Mouse (Mus musculus) gastrocnemius, postnatal 4 days (tissue): Measurements from ENCODE around the gene Nadsyn1. TPM values are rescaled to one million over a fixed set of nuclear protein-coding genes. Genes with fewer than 3 reads are reported as not detected.
A peak's percentile ranks its signal among the peaks of the same experiment; 100 is the strongest.

Experiments
- DNase-seq, 2 experiments: peaks; one replicate each; pipeline ENCODE4 v3.0.0; 2021 to 2022; ENCODE audit warnings: low spot score in 2 of 2, mixed read lengths in 2 of 2
- total RNA-seq, 2 experiments: library from RNA; stranded (reverse); gene quantifications; 2 replicates each; pipeline ENCODE4 v1.2.3; 2021

Nadsyn1 gene
- total RNA-seq, 2 experiments from 2014 or later: 5.1 to 5.9 TPM

DNA sequence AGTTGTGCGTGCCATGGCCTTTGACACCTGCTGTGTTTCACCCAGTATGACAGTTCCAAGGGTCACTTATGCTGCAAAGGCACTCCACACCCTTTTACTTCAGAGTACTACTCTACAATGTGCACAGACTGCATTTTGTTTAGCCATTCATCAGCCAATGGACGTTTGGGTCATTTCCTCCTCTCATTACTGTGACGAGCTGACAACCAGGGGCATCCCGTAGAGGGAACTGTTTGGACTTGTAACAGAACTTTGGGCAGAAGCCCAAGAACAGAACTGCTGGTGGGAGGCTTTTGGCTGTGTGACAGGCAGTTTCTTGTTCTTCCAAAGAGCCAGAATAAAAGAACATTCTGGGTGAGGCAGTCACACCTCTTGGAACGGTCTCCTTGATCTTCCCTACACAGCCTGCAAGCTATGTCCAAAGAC is 17.4 kb downstream of the Nadsyn1 start:
- no peak for DNase-seq

DNA sequence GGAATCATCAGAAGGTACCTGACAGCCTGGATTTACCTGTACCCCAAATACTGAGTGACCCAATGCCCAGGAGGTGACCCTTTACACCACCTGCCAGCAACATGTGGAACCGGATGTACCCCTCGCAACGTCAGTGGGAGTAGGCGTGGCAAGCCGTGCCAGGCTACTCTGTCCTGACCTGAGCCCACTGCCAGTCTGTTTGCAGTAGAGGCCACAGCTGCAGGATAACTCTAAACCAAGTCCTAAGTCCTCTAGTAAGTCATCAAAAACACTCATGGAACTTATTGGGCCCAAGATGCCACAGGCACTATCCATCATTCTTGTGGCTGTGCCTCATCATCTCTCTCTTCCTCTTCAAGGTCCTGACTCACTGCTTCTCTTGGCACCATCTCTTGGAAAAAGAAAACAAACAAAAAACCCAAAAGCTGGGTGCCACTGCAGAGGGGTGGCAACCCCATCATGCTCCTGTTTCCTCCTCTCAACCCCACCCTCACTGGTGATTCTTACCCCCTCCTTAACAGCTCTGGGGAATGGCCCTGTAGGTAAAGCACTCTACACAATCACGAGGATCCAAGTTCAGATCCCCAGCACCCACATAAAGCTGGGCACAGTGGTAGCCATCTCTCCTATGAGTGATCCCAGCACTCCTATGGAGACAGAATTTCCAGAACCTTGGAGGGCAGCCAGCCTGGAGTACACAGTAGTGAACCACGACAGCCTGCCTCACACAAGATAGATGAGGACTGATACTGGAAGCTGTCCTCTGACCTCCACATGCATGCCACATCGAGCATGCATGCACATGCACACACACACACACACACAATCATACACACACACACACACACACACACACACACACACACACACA is 21.2 kb downstream of the Nadsyn1 start:
- DNase-seq: no peak

DNA sequence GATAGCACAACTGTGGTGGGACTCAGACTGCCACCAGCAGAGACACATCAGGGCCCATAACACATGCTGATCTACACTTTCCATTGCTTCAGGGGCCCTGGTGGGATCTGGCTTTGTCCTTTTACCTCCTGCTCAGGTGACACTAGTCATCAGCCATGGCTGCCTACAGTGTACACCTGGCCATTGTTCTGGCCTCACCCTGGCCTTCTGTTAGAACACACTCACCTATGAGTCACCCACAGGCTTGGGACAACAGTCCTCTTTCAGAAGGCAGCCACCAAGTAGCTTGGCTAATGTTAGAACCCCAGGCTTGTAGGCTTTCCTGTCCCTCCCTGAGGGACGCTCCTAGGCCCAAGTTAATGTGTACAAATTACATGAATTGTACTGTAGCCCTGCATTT is 21.9 kb downstream of the Nadsyn1 start:
- DNase-seq: no peak

DNA sequence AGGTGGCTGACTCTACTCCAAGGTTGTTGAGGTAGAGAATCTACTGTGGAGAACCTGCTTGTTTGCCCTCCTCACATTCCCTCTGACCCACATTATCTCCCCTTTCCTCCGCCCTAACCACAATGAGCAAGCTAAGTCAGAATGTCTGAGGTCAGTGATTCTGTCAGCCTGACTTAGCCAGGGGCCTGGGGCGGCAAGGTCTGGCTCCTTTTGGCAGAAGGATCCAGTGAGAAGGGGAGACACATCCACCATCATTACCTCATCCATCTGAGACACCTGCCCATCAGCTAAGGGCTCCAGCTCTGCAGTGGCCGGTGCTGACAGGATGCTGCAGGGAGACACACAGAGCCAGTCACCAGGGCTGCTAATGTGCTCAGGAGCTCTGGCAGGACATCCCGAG is 23.9 kb downstream of the Nadsyn1 start:
- no peak for DNase-seq

DNA sequence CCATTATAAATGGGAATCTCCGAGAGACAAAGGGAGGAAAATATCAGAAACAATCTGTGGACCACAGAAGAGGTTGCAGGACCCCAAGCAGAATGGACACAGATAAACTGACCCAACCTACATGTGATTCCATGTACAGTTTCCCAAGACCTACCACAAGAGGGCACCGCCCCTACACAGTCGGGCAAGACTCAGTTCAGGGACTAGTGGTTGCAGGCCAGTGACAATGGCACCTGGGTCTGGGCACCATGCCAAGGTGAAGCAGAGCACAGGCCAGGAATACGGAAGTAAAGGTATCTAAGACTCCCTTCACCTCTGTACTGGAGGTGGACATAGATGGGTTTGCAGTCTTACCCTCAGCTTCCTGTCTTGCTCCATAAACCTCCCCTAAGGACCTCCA is 29.5 kb downstream of the Nadsyn1 start:
- no peak for DNase-seq

DNA sequence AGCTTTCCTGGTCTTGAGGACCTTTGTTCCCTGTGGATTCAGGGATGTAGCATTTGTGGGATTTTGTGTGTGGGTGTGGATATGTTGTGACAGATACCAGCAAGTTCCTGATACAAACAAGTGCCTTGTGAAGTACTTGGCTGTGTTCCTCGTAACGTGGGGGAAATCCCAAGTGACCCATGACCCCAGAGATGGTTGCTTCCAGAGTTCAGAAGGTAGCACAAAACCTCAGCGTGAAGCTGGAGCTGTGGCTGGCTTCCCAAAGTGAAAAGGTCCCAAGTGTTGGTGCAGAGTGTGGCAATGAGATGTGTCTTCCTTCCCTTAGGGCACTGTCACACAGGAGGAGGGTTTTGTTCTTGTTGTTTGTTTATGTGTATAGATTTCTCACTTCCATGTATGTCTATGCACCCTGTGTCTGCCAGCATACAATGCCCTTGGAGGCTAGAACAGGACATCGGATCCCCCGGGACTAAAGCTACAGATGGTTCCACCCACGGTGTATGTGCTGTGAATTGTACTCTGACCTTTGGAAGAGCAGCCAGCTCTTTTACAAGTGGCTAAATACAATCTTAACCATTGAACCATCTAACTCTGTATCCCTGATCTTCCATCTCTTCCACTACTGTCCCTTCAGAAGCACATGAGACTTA is 30.2 kb downstream of the Nadsyn1 start:
- DNase-seq: no peak

DNA sequence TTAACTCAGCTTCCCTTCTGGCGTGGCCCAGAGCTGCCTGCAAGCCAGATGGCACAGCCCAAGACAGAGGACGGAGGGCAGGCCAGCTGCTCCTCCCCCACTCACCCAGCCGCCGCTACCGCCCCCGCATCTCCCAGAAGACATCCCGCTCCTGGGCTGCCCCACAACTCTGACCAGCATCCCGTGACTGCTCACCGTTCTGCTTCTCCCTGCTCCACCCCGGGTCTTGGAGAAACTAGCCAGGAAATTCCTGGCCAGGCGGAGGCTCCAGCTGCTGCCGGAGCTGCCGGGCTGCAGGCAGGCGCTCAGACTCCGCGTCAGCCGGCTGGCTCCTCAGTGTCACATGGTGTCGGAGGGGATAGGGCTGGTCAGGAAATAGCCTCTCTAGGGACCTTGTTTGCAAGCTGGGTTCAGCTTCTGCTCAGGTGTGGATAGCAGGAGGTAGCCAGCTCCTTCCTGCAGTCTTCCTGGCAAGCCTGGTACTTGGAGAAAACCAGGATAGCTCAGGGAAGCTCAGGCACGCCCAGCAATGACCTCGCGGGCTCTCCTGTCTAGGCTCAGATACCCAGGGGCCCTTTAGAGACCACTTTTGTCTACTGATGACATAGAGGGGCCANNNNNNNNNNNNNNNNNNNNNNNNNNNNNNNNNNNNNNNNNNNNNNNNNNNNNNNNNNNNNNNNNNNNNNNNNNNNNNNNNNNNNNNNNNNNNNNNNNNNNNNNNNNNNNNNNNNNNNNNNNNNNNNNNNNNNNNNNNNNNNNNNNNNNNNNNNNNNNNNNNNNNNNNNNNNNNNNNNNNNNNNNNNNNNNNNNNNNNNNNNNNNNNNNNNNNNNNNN is 38.4 kb downstream of the Nadsyn1 start, which contains the start of gene Mrgpre:
TSS of gene Mrgpre (minus strand) at position 505 of the 834 bp plus-strand sequence.
- peak; percentile 77 to 87 for DNase-seq

DNA sequence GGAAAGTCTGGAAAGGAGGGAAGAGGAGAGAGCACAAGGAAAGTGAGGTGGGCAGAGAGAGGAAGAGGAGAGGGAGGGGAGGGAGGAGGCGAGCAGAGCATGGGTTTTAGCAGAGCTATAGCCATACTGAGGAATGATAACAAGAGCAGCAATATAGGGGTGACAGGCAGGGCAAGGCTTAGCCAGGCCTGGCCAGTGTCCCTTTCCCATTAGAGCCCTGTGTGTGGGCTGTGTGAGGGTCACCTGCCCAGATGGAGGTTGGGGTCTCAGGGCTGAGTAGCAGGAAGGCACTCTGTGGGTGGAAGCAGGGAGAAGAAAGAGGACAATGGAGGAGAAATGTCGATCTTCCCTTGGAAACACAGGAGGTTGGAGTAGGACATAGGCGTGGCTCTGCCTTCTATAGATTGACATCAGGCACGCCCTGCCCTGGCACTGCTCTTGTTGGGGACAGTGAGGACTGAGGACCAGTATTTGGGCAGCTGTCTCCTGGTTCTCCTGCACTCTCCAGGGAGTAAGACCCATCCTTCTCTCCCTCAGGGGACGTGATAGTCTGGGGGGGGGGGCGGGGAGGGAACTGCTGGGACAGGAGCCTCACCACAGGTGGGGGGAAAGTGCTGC is 39.2 kb downstream of the Nadsyn1 start:
- no peak for DNase-seq

- no peak for DNase-seq
Observed at GRCm38 (mm10) chr7:143777375-143777774, 45.3 kb downstream of the Nadsyn1 start.

DNA sequence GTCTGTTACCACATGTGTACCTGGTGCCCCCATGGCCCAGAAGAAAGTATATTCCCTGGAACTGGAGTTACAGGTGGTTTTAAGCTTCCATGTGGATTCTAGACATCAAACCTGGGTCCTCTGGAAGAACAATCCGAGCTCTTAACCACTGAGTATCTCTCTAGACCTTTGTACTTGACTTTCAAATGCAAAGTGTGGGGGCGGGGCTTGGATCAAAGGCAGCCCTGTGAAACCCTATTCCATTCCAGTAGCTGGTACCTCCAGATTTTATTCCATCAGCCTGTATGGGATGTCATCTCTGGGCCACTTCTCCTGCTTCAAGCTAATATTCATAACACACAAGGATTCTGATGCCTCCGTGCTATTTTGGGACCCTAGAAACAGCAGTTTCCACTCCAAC is 46.5 kb downstream of the Nadsyn1 start:
- DNase-seq: no peak

DNA sequence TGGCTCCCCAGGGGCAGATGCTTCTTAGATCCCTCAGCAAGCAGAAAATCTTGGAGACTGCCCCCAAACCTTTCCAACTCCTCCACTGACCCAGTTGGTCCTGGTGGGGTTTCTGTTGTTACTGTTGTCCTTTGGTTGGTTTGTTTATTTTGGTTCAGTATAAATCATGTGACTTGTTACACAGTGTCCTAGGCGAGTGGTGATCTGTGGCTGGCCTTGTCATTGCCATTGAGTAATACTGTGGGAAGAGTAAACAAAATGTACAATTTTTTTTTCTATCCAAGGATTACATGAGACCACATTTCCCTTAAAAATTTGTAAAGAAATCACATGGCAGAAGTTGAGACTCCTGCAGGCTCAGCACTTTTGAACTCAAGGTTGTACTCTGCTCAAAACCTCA is 53.2 kb downstream of the Nadsyn1 start:
- no peak for DNase-seq

DNA sequence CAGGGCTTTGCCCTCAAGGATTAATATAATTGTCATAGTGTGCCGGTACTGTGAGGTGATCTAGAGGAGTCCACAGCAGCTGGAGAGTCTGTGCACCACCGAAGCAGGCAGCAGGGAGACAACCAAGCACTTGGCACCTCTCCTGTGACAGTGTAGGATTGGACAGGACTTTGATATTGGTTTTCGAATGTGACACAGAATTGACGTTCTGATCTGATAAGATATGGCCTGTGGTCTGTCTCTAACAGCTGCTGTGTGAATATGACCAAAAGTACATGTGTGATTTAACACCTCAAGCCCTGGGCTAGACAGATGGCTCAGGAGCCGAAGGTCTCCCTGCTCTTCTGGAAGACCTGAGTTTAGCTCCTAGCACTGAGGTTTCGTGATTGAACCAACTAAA is 54.4 kb downstream of the Nadsyn1 start:
- DNase-seq: no peak

- DNase-seq: no peak
Observed at GRCm38 (mm10) chr7:143766893-143767292, 55.8 kb downstream of the Nadsyn1 start, which contains the start of gene Mrgprg. TSS of gene Mrgprg (minus strand) at chr7:143766993.

DNA sequence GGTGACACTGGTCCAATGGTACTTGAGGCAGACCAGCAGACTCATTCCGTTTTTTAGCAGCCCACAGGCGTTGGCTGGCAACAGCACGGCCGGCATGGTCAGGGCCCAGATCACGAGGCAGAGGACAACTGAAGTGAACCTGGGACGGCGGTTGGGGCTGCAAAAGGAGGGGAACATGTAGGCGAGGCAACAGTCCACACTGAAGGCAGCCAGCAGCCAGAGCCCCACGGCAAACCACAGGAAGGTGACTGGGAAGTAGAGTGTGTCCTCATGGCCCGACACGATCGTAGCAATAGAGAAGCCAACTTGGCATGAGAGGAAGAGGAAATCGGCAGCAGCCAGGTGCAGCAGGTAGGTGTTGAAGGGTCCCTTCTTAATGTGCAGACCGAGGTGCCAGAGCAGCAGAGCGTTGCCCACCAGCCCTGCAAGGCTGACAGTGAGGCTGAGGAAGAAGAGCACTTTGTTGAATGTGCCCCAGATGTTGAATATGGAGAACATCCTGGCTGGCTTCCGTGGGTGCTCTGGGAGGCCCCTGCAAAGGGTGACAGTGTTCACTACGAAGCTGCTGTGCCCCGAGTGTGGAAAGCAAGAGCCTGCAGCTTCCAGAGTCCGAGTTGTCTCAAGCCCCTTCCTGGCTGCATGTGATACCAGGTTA is 57.6 kb downstream of the Nadsyn1 start:
- DNase-seq: no peak

- no peak for DNase-seq
Observed at GRCm38 (mm10) chr7:143763794-143764193, 58.9 kb downstream of the Nadsyn1 start.

GRCm38 (mm10) chr7:143758956-143759355 is 63.7 kb downstream of the Nadsyn1 start:
- DNase-seq: no peak

DNA sequence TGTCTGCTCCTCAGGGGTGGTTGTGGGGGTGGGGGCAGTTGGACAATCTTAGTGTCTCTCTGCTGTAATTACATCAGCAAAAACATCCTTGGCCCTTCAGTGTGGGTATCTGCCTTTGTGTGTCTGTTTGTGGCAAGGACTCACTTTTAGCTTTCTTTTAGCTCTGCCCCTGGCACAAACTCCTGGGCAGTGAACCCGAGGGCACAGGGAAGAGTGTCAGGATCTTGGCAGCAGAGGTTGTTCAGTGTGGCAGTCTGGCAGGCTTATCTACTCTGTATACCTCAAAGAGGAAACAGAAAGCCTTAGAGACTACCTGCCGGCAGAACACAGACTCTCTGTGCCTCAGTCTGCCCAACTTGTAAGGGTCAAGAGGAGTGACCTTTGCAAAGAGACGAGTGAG is 65.0 kb downstream of the Nadsyn1 start:
- no peak for DNase-seq

GRCm38 (mm10) chr7:143757027-143757390 is 65.6 kb downstream of the Nadsyn1 start:
- peak in 1 of 2 experiments; percentile 72 for DNase-seq

DNA sequence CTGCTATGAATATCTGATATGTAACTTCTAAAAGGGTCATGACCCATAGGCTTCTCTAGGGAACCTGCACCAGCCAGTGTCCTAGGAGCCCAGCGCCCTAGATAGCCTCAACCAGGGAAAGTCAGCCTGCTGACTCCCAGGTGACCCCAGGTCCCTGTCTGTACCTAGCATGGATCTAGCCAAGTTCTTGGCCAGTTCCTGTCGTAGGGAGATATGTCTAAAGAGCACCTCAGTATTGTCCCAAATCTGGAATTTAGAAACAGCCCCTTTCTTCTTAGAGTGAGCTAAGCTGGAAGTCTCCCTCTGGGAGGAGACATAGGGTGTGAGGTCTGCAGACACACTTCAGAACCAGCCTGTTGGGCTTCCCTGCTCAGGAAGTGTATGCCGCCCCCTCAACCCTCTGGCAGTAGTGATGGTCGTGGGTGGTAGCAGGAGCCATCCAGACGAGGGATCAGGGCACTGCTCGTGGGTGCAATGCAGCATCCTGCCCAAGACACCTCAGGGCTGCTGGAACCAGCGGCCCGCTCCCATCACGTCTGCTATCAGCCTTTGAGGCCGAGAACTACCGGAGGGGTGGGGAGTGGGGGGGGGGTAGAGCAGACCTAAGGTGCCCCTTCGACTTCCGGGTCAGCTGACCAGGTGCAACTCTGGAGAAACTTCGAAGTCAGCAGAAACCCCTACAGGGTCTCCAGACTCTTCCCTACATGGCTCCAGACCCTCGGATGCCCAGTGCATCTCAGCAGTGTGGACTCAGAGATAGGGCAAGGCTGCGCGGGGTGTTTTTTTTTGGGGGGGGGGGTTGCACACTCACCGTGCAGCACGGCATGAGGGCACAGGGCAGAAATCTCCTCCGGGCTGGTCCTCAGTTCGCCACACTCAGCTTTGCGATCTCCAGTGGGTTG is 66.3 kb downstream of the Nadsyn1 start, which contains the start of gene Osbpl5:
TSS of gene Osbpl5 (minus strand) at position 861 of the 902 bp plus-strand sequence.
- no peak for DNase-seq
